Mouse (Mus musculus) adrenal gland (tissue): ENCODE data around the gene Gm21964.

Source experiments
- intact Hi-C: fragments of 180-260 bp; cut with DNase I; formaldehyde crosslinking; loops from one replicate; pipeline ENCODE4 v1.15.1; 2025
- long read RNA-seq, 2 experiments: library from polyadenylated mRNA; unstranded; transcript quantifications; one replicate each; pipeline ENCODE4 v2.0.0; 2020; ENCODE audit warnings: borderline replicate concordance in 1 of 2; ENCODE audit not compliant: insufficient replicate concordance in 1 of 2

Gene Gm21964
- long read RNA-seq, experiment 1, result 0 reads
- long read RNA-seq, experiment 2, result 0 reads

- intact Hi-C loops, result no loop called here
These were observed at the start of gene Gm21964 for GRCm38 (mm10) chr8:110100907-110101306. Gm21964 (plus strand) TSS chr8:110101207.

GRCm38 (mm10) chr8:110051208-110051607 lies 49.8 kb upstream of the Gm21964 start:
- intact Hi-C loops, result no loop called here

- intact Hi-C loops, result no loop called here
These were observed 42.8 kb upstream of the Gm21964 start for GRCm38 (mm10) chr8:110058207-110058606.

GRCm38 (mm10) chr8:110064161-110064560 lies 36.8 kb upstream of the Gm21964 start:
- intact Hi-C loops, result no loop called here

- intact Hi-C loops, result no loop called here
These were observed 36.2 kb upstream of the Gm21964 start for GRCm38 (mm10) chr8:110064606-110065365.

DNA sequence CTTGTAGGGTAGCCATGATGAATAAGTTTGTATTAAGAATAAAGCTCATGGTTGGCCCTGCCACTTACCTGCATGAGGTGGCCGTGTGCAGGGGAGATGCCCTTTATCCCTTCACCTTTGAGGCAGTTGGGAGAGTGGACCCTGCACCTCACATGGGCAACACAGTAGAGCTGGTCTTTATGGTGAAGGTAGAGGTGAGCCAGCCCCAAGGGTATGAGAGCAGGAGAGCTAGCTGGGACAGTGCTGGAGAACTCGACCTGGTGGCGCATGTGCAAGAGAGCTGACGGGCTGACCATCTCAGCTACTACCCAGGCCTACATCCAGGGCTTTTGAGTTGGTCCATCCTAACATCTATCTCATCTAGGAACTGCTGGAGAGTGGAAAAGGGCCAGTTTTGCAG lies 35.3 kb upstream of the Gm21964 start:
- intact Hi-C loops, result no loop called here

GRCm38 (mm10) chr8:110069706-110070105 lies 31.3 kb upstream of the Gm21964 start:
- intact Hi-C loops, result loop anchor here (2.0 kb wide), 2 partner anchors 59 to 99 kb away; no protein-coding TSS in a partner anchor

DNA sequence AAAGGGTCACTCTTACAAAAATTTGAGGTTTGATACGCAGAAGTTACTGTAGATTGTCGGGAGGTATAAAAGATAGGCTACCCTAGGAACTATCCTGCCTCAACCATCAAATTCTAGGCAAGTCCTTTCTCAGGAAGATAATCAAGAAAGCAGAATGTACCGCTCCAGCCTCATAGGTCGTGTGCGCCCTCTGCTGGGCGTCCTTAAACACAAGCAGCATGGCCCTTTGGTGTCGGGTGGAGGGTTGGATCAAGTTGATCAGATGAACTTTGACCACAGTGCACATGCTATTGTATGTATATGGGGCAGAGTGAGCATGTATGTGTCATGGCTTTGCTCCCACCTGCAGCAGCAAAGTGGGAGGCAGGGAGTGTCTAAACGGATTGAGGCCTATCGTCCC lies 29.4 kb upstream of the Gm21964 start:
- intact Hi-C loops, result loop anchor here (2.0 kb wide), 2 partner anchors 61 to 101 kb away; no protein-coding TSS in a partner anchor

DNA sequence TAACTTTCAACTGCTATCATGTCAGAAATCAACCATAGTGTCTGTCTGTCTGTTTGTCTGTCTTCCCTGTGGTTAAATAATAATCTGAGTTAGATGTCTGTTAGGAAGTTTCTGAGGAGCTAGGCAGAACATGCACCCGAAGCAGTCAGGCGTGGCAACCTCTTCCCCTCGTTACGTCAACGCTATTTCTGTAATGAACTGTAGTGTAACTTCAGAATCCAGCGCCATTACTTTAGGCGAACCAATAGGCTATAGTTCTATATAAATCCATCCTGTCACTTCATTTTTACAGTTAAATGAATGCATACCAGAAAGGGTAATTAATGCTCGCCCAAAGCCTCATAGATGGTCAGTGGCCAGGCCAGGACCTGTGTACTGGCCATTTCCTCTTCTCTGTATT lies 26.5 kb upstream of the Gm21964 start:
- intact Hi-C loops, result no loop called here

GRCm38 (mm10) chr8:110079282-110080221 lies 21.5 kb upstream of the Gm21964 start, which contains the start of gene Zfp612:
Zfp612 (plus strand) TSS chr8:110079746.
- intact Hi-C loops, result no loop called here

DNA sequence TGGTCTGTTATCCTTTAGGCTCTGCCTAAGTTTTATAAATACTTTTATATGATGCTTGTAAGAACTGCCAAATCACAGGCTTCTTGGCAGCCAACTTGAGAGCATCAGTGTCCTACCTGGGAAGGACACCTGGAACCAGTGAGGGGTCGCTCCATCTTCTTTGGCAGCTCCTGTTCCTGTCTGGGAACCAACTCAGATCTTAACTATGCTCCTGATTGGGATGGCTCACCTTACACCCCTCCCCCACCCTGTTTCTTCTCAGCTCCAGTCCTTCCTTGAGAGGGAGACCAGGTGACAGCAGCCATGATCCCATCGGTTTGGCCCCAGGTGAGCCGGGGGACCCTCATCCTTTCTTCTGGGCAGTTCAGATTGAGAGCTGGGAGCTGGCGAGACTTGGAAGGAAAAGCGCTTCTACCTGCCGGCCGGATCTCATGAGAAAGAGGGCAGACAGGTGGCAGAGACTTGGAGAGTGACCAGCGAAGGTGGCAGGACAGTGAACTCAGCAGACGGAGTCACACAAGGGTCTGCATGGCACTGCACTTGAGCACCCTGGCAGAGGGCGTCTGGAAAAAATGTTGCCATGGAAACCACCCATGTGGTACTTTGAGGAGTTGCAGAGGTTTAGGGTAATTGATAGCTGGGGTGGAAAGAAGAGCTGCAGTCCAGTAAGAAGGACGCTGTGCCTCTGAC lies 18.4 kb upstream of the Gm21964 start:
- intact Hi-C loops, result no loop called here

- intact Hi-C loops, result no loop called here
These were observed 9.1 kb upstream of the Gm21964 start for GRCm38 (mm10) chr8:110091869-110092268.

DNA sequence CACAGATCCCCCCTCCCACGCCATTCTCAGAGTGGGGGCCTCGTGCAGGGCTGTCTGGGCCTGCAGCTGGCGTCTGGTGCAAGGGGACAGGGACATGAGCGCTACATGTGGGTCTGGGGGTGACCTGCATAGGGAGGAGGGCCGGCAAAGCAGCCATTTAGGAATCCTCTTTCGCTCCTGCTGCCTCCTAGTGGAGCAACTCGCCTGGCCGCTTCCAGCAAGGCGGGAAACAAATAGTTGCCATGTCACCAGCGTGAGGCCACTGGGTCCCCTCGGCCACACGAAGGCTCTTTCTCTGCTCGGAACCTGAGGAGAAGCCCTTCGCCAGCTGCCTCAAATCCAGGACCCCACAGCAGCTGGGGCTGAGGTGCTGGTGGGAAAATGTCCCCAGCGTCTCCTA lies 669 bp downstream of the Gm21964 start:
- intact Hi-C loops, result no loop called here

DNA sequence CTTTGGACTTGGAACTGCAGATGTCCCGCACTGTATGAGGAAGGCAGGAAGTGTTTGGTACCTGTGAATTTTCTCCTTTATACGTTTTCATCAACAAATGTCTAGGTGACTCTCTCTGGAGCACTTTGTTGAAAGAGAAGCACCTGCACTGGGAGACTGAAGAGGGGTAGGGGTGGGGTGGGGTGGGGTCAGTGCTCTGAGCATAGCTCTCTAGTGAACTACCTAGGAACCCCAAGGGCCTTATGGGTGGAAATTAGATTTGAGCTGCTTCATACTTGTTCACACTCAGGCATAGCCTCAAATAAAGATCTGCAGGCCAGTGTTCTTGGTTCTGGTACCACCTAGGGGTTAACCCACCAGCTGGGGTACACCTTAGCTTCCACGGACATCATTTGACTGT lies 1.6 kb downstream of the Gm21964 start, which contains the start of gene Gm17720:
Gene Gm17720, minus strand, starts transcription at position 101 of the 400 bp plus-strand sequence.
- intact Hi-C loops, result no loop called here

DNA sequence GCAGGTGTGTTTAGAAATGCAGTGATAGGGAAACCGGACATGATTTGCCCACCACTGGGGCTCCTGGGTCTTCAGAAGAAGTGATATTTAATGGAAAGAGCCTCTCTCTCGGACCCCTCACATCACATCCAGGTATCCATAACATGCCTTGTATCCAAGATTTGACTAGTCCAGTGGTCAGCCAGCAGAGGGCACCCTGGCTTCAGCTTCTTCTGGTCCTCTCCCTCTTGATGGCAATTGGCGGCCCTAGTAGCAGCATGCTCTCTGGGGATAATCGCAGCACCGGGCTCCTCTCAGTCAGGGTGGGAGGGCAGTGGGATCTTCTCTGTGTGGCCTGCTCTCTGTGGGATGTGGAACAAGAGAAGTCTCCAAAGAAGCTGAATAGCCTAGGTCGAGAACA lies 18.7 kb downstream of the Gm21964 start:
- intact Hi-C loops, result no loop called here

GRCm38 (mm10) chr8:110130537-110130936 lies 29.5 kb downstream of the Gm21964 start:
- intact Hi-C loops, result loop anchor here (5.0 to 10.0 kb wide), 2 partner anchors 347 to 474 kb away; no protein-coding TSS in a partner anchor

- intact Hi-C loops, result loop anchor here (5.0 to 10.0 kb wide), 2 partner anchors 343 to 471 kb away; no protein-coding TSS in a partner anchor
These were observed 33.2 kb downstream of the Gm21964 start for GRCm38 (mm10) chr8:110134236-110134635.

GRCm38 (mm10) chr8:110135515-110135914 lies 34.5 kb downstream of the Gm21964 start:
- intact Hi-C loops, result loop anchor here (10.0 kb wide), 1 partner anchor 469 kb away; no protein-coding TSS in a partner anchor

- intact Hi-C loops, result no loop called here
These were observed 39.1 kb downstream of the Gm21964 start for GRCm38 (mm10) chr8:110140156-110140555.

DNA sequence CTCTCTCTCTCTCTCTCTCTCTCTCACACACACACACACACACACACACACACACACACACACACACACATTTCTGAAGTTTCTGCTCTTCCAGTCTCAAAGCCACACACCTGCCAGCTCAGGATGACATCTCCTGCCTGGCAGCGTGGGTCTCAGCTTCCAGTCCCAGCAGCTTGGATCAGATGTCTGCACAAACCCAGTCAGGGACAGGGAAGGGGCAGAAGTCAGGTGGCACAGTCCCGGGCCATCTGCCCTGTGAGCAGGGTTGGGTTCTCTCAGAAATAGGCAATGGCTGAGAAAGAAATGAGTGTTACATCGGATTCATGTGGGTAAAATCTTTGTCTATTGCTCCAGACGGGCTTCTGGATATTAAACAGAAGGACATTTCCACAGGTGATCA lies 39.8 kb downstream of the Gm21964 start:
- intact Hi-C loops, result no loop called here

GRCm38 (mm10) chr8:110145538-110145937 lies 44.5 kb downstream of the Gm21964 start:
- intact Hi-C loops, result loop anchor here (5.0 kb wide), 1 partner anchor 332 kb away; no protein-coding TSS in a partner anchor
